Mouse (Mus musculus) MEL-GATA-1-ER (cell line): ENCODE results near the gene Hmgcl.
"Not testable (repeated sequence)": the region's sequence is repeated elsewhere in the genome, so short reads cannot be mapped to it uniquely, and the experiment has no call there.

Source experiments
- DNase-seq: peaks from one replicate; pipeline ENCODE4 v3.0.0-alpha.2; 2012; ENCODE audit warnings: low read depth; ENCODE audit errors: extremely low read depth

Gene Hmgcl

DNA sequence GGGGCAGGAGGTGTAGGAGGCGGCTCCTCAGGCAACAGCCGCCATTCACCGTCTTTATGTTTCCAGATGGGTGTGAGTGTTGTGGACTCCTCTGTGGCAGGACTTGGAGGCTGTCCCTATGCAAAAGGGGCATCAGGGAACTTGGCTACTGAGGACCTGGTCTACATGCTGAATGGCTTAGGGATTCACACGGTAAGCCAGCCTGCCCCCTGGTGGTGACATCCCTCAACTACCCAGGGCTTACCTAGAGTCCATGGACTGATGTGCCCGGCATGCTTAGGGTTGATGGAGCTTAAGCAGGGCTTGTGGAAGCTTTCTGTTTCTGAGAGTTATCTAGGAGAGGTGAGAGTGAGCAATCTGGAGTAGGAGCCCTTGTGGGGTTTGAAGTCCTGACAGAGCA is 14.5 kb downstream of the Hmgcl start:
- peak; percentile 64 for DNase-seq

- no peak for DNase-seq
These were observed 15.5 kb downstream of the Hmgcl start for GRCm38 (mm10) chr4:135961709-135962108.

DNA sequence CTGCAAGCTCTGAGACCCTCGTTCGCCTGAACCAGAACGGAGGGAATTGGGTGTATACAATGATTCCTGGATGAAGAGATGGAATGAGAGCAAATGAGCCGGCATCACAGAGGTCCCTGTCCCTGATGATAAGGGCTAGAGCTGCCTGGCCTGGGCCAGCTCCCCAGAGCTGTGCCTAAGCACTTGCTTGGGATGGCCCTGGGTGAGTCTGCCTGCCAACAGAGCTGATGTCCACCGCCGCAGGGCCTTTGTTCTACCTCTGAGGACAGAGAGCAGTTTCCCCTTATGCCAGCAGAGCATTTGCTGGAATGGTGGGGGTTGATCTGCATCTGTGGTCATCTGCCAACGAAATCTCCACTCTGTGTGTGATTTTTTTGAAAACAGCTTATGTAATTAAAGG is 15.9 kb downstream of the Hmgcl start:
- DNase-seq, result no peak

DNA sequence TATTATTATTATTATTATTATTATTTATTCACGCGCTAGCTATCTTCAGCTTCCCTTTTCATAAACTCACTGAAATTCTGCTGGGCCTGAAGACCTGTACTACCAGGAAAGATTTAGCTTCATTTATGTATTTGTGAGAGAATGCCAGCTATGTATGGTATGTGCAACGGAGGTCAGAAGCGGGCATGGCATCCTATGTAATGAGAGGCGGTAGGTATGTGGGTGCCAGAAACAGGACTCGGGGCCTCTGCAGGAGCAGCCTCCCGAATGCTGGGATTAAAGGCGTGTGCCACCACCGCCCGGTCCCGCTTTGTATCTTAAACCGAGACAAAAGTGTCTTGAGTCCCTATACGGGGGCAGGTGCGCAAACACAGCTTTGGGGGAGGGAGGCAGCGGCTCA is 16.7 kb downstream of the Hmgcl start:
- no peak for DNase-seq

DNA sequence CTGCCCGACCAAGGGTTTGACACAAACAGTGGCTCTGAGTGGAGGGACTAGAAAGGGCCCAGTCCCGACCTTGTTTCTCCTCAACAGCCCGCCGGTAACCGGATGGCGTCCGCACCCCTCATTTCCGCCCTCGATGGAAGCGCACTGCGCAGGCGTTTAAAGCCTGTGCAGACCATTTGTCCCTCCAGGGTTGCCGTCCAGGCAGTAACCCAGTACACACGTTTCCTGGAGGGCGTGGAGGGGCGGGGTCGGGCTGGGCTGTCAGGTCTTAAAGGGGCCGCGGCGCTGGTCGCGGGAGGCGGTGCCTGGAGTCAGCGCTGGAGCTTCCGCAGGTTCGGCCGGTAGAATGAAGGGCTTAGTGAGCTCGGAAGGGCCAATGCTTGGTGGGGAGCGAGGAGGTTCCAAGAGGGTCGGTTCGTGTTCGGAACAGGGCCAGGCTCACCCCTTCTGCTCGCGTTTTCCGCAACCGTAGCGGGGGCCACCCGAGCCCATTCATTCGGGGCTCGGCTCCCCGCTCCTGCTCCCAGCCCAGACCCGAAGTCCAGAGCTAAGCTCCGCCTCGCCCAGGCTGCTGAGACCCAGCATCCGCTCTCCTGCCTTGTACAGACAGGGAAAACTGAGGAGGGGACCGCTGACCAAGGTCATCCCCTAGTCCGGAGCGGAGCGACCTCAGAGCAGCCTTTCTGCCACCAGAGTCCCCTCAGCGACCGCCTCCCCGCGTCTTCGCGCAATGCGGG is 17.4 kb downstream of the Hmgcl start, which contains the start of gene Gale:
Gale (plus strand) TSS at position 271 of the 737 bp plus-strand sequence.
- peak; percentile 94 for DNase-seq

- no peak for DNase-seq
These were observed 18.2 kb downstream of the Hmgcl start for GRCm38 (mm10) chr4:135964426-135964825.

DNA sequence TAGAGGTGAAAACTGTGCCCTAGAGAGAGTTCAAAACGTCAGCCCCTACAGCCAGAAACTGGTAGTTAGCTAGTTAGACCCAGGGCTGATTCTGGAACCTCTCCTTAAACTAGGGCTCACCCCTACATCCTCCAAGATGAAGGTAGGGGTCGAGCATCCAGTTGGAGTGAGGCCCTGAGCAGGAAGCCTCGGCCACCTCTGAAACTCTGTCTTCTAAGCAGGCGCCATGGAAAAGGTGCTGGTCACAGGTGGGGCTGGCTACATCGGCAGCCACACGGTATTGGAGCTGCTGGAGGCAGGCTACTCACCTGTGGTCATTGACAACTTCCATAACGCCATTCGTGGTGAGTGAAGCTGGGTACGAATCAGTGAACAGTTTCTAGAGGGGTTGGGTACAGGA is 18.9 kb downstream of the Hmgcl start:
- no peak for DNase-seq

DNA sequence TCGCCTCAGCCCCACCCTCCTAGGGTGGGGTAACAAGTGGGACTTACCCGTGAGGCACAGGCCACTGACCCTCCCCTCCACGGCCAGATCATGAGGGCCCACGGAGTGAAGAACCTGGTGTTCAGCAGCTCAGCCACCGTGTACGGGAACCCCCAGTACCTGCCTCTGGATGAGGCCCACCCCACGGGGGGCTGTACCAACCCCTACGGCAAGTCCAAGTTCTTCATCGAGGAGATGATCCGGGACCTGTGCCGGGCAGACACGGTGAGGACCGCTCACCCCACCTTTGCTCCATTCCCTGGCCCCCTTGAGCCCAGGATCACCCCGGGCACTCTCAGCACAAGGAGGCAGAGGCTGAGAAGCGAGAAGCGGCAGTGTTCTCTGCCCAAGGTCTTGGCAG is 20.0 kb downstream of the Hmgcl start:
- no peak for DNase-seq

DNA sequence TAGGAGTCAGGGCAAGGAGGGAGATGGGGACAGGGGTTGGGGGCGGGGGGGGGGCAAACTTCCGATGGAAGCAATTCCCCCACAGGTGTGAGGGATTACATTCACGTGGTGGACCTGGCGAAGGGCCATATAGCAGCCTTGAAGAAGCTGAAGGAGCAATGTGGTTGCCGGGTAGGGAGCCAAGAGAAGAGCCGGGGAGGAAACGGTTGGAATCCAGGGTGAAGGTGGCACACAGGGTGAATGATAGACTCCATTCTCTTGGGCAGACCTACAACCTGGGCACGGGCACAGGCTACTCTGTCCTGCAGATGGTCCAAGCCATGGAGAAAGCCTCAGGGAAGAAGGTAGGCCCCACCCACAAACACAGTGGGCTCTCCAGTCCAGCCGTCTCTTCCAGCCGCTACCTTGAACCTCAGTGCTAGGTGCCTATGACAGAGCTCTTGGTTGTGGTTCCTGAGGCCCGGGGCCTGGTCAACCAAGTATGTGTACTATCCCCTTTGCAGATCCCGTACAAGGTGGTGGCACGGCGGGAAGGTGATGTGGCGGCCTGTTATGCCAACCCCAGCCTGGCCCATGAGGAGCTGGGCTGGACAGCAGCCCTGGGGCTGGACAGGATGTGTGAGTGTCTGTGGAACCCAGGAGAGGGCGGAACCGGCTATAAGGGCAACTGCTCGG is 21.0 kb downstream of the Hmgcl start:
- DNase-seq, result no peak

DNA sequence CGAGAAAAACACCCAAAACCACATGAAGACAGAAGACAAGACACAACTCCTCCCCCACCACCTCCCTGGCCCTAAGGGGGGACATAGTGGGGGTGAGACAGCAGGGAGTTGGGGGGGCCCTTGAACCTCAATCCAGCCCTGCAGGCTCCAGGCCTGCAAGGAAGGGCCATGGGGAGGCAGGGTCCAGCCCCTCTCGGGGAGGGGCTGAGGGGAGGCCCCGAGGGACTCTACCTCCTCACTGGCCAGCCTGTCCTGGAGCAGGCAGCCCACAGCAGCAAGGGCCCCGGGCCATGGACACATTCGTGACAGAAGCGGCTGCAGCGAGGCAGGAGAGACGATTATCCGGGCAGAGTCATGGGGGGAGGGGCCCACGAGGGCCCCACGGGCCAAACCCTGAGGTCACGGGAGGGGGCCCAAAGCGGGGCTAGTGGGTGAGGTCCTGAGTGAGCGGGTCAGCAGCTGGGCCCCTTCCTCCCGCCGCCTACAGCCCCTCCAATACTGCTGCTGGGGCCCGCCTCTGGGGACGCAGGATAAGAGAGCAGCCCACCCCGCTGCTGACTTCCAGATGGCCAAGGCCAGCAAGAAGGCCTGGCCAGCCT is 22.1 kb downstream of the Hmgcl start:
- no peak for DNase-seq

GRCm38 (mm10) chr4:135969070-135969750 is 23.0 kb downstream of the Hmgcl start:
- no peak for DNase-seq

DNA sequence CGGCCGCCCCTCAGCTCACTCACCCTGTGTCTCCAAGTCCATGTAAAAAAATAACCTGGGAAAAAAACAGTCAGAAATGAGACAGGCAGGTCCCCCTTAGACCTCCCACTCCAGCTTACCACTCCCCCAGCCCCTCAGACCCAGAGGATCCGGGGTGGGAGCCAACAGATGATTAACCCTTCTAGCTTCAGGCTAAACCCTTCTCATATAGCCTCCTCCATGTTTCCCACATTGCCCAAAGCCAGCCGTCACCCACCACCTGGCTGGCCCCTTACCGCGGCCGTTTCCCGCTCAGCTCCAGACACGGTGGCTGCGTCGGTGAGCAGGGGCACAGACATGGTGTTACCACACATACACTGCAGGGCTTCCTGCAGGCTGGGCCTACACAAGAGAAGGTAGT is 24.3 kb downstream of the Hmgcl start:
- no peak for DNase-seq

- no peak for DNase-seq
These were observed 25.7 kb downstream of the Hmgcl start for GRCm38 (mm10) chr4:135971805-135972555.

DNA sequence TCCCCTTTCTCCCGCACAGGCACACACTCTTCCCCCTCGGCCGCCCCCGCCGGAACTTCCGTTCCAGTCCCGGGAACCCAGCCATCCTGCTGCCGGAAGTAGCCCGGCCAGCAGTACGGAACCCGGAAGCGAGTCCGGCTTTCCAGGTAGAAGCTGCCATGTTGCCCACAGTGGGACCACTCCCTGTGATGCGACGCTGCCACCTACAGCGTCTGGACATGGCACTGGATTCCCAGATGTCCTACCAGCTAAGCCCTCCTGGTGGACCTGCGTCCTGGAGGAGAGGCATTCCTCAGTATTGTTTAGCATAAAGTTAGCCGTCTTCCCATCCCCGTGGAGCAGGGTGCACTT is 26.3 kb downstream of the Hmgcl start, which contains the start of gene Lypla2:
Lypla2 (minus strand) TSS at position 71 of the 351 bp plus-strand sequence.
- peak; percentile 68 for DNase-seq

DNA sequence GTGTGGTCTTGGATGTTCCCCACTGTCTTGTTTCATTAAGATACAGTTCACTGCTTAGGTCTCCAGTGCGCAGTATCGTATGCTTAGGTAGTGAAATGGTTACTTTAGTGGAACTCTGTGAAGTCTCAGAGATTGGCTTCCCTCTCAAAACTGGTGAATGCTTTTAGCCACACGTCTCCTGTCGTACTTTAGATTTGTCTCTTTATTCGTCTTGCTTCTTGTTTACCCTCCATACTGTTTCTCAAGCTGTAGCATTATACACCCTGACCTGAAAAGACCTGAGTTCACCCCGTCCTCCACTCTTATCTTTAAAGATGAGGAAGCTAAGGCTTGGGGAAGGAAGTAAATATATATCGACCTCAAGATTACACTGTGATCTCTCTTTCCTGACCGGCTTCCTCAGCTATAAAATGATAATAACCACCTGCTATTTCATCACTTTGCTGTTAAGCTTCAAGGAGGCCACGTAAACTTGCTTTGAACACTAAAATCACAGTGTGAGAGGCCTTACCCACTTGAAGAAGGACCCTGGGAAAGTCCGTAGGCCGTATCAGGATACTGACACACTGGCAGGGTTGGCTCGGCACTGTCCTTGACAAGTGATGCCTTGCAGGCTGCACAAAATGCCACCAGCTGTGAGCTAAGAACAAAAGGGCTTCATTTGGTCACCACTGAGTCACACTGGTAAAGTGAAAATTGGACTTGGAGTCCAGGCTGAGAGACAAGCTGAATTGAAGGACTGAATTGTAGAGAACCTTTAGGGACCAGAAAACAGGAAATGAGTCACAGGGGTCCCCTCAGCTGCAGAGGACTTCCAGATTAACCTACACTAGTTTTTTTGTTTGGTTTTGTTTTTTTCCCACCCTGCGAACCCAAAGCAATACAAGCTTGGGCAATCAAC is 26.9 kb downstream of the Hmgcl start:
- no peak for DNase-seq

DNA sequence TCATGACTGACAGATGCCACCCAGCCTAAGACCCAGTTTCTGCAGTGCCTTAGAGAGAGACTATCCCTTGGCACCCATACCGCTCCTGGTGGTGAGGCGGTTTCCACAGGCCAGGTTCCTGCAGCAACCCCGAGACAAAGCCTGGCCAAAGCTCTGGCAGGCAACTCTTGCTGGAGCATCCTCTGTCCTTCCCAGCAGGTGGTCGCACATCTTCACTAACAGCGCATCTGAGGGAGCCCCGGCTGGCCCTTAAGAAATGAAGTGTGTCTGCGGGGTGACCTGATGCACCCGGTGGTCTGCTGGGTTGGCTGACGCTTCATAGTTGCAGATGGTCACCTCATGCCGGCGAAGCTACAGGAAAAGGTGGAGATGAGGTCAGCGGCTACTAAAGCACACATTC is 29.9 kb downstream of the Hmgcl start:
- DNase-seq, result no peak

GRCm38 (mm10) chr4:135980223-135980622 is 34.0 kb downstream of the Hmgcl start:
- DNase-seq, result not testable (repeated sequence)

GRCm38 (mm10) chr4:135981524-135982063 is 35.3 kb downstream of the Hmgcl start:
- no peak for DNase-seq

- DNase-seq, result no peak
These were observed 38.3 kb downstream of the Hmgcl start for GRCm38 (mm10) chr4:135984556-135984955.

- DNase-seq, result peak; percentile 81
These were observed 38.9 kb downstream of the Hmgcl start for GRCm38 (mm10) chr4:135985193-135985592.
